Mouse (Mus musculus) retina, embryonic 14.5 days (tissue): ENCODE data around the gene Paqr8.
"Not testable (repeated sequence)": the region's sequence is repeated elsewhere in the genome, so short reads cannot be mapped to it uniquely, and the experiment has no call there.

ENCODE experiments used
- DNase-seq: peaks from one replicate; pipeline ENCODE4 v3.0.0-alpha.2; 2015; ENCODE audit warnings: low spot score

The Paqr8 gene

DNA sequence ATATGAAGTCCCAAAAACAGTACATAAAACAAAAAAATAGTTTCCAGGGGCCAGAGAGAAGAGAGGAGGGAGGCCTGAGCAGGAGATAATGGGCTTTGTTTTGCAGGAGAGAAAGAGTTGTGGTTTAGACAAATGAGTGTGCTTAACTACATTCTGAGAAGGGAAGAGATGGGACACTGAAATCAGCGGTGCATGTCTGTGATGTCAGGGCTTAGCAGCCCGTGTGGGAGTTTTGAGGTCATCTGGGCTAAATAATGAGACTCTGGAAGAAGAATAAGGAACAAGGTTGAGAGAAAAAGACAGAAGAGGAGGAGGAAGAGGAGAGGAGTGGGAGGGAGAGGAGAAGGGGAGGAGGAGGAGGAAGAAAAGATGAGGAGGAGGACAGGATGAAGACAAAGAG, 21.7 kb downstream of the Paqr8 start:
- no peak for DNase-seq

DNA sequence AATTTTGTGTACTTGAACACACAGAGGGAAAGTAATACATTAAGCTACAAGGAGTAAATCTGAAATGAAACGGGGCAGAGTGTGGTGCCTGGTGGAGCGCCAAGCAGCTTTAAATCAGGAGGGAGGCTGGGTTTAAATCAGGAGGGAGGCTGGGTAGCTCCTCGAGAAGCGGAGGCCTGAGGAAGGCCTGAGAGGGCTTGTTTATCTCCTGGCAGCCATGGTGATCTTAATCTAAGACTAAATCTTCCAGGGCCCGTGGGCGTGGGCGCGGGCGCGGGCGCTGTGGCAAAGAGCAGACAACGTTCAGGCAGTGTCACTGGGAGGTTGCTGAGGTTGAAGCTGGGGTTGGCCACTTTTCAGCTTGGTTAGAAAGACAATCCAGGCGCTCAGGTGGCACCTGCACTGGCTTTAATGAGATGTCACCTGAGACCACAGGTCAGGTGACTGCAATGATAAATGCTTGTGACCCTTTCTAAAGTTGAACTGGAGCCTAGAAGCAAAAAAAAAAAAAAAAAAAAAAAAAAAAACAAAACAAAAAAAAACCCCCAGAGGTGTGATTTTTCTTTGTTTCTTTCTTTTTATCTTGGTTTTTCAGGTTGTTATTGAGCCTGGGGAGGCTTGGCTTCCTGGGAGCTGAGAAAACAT, 22.2 kb downstream of the Paqr8 start:
- DNase-seq, result no peak

GRCm38 (mm10) chr1:20914769-20915168, 24.4 kb downstream of the Paqr8 start:
- DNase-seq, result no peak

- no peak for DNase-seq
Observed at GRCm38 (mm10) chr1:20915608-20916007, 25.2 kb downstream of the Paqr8 start.

DNA sequence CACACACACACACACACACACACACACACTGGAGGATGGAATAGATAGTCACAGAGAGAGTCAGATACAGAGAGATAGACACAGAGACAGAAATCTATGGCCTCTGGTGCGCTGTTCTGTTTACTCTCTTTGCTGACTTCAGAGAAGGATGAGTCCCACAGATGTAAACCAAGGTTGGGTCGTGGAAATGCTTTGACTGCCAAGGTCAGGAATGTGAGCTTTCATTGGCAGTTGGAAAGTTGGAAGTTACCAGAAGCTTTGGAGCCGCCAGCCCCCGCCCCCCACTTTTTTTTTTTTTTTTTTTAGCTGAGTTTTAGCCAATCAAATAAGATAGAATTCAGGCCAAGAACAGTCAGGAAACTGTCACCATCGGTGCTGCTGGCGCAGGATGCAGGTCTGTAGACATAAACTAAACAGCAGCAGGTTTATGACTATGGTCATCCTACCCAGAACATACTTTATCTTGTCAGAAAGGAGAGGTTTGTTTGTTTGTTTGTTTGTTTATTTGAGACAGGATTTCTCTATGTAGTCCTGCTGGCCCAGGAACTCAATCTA, 27.2 kb downstream of the Paqr8 start:
- no peak for DNase-seq

- DNase-seq, result no peak
Observed at GRCm38 (mm10) chr1:20919728-20920127, 29.3 kb downstream of the Paqr8 start.

DNA sequence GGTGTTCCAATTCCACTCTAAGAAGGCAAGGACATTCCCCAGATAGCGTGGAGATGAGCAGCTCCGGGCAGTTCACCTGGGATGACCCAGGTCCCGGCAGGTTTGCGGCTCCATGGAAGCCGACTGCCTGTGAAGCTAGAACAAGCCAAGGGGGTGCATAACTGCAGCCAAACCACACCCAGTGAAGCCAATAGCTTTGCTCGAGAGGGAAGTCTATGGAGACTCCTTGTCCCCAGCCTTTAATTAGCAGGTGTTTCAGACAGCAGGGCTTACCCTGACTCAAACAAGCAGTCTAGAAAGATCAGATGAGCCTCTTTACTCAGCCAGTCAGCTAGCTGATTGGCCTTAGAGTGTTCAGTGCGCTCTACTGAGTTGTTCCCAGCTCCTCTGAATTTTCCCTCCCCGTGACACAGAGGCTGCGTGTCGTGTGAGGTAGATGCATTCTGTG, 30.7 kb downstream of the Paqr8 start:
- no peak for DNase-seq

GRCm38 (mm10) chr1:20922612-20923399, 32.4 kb downstream of the Paqr8 start:
- DNase-seq, result no peak

DNA sequence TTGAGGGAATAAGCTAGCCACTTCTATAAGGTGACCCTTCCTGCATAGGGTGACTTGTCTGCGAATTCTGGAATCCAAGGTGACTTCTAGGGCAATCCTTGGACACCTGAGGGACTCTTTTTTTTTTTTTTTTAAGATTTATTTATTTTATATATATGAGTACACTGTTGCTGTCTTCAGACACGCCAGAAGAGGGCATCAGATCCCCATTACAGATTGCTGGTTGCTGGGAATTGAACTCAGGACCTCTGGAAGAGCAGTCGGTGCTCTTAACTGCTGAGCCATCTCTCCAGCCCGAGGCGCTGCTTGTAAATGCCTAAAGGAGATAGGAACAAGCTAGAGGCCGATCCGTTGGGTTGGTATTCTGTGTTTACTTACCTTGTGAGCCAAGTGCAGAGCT, 34.9 kb downstream of the Paqr8 start:
- not testable (repeated sequence) for DNase-seq

DNA sequence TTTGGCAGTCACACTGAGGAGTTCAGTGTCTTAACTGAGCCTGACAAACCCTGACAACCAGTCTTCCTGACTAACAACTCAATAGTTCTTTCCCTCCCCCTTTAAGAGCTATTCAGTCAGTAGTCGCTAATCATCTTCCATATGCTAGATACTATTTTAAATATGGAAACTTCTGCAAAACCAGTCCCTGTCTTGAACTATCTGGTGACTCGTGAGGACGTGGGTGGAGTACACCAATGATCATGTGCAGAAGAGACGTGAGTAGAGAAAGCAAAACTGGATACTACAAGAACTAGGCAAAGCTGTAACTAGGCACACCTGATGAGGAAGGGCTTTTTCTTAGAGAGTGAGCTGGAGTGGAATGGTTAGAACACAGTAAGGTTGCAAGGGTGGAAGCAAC, 35.5 kb downstream of the Paqr8 start:
- no peak for DNase-seq

GRCm38 (mm10) chr1:20926376-20926775, 36.0 kb downstream of the Paqr8 start:
- DNase-seq, result no peak

DNA sequence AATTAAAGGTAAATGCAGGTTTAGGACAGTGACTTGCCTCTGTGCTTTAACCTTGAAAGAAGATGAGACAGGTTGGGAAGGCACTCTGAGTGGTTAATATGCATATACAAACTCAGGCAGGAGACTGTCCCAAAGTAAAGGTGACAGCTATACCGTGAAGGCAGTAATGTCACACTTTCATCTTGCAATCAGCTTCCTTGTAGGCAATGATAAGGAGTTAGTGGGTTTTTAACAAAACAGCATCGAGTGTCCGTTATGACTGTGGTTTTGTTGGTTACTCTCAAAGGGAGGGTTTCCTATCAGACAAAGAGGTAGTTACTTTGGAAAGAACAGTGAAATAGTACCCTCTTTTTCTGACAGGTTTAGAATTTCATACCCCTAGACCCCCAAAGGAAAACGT, 38.1 kb downstream of the Paqr8 start:
- no peak for DNase-seq

DNA sequence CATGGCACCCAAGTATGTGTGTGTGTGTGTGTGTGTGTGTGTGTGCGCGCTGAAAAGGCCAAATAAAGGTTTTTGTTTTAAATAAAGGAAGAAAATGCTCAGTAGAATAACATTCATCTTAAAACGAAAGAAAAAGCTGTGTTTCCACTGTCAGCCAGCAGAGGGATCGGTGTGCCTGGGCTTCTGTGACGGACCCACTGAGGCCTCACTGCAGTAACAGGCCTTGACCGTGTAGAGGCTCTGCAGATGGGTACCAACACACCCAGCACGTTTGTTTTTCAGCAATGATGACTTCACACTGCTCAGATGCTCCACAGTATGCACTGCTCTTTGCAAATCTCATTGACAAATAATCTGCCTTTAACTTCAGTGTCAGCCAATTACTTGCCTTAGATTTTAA, 43.1 kb downstream of the Paqr8 start:
- DNase-seq, result peak; percentile 81

DNA sequence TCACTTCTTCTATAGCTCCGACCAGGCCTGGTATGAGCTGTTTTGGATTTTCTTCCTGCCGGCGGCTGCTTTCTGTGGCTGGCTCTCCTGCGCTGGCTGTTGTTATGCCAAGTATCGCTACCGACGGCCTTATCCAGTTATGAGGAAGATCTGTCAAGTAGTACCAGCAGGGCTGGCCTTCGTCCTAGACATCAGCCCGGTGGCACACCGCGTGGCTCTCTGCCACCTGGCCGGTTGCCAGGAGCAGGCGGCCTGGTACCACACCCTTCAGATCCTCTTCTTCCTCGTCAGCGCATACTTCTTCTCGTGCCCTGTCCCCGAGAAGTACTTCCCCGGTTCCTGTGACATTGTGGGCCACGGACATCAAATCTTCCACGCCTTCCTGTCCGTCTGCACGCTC, 44.7 kb downstream of the Paqr8 start:
- no peak for DNase-seq

- DNase-seq, result peak; percentile 82
Observed at GRCm38 (mm10) chr1:20939046-20939445, 48.6 kb downstream of the Paqr8 start.

- no peak for DNase-seq
Observed at GRCm38 (mm10) chr1:20940151-20940550, 49.7 kb downstream of the Paqr8 start.

GRCm38 (mm10) chr1:20941322-20941721, 50.9 kb downstream of the Paqr8 start:
- no peak for DNase-seq

DNA sequence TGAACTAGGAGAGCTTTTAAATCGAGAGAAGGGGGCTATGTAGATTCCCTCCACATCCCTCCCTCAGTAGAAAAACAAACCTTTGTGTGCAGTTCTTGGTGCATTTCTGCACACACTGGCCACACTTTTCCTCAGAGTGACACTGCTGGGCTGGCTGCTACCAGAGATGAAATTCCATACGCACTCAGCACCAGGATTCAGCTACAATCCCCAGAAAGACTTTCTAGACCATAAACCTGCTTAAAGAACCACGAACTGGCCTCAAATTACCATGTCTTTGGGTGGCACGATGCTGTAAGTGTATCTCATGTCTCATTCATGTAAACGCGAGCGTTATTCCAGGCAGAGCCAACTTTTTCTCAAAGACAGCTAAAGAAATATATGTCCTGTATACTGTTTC, 51.5 kb downstream of the Paqr8 start:
- DNase-seq, result no peak

GRCm38 (mm10) chr1:20943016-20943415, 52.6 kb downstream of the Paqr8 start:
- DNase-seq, result no peak

GRCm38 (mm10) chr1:20951300-20951763, 60.9 kb downstream of the Paqr8 start, which contains the start of gene Efhc1:
Gene Efhc1, plus strand, starts transcription at chr1:20951626.
- peak; percentile 98 for DNase-seq

- no peak for DNase-seq
Observed at GRCm38 (mm10) chr1:20951799-20952198, 61.4 kb downstream of the Paqr8 start.

DNA sequence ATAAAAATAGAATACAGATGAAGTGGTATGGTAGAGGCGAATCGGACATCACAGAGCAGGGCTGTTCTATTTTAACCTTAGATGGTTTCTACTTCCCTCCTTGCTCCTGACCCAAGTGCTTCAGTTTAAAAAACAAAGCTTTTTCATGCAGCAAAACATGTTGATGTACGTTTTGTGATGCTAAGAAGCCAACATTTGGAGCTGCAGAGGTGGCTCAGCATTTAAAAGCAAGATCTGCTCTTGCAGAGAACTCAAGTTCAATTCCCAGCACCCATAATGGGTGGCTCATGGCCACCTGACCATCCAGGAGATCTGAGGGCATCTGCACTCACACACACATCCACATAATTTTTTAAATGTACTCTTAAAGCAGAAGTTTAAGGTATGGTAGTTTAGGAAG, 64.5 kb downstream of the Paqr8 start:
- DNase-seq, result no peak

- DNase-seq, result no peak
Observed at GRCm38 (mm10) chr1:20969642-20970041, 79.2 kb downstream of the Paqr8 start.
